Mouse (Mus musculus): ENCODE data around the gene Gap43. TPM values are rescaled to one million over a fixed set of nuclear protein-coding genes. Genes with fewer than 3 reads are reported as not detected.
"Not testable (repeated sequence)": the region's sequence is repeated elsewhere in the genome, so short reads cannot be mapped to it uniquely, and the experiment has no call there.

Gene Gap43
- 337 and 448 TPM in 2 replicates for polyA plus RNA-seq (2012; rRNA removed)

DNA sequence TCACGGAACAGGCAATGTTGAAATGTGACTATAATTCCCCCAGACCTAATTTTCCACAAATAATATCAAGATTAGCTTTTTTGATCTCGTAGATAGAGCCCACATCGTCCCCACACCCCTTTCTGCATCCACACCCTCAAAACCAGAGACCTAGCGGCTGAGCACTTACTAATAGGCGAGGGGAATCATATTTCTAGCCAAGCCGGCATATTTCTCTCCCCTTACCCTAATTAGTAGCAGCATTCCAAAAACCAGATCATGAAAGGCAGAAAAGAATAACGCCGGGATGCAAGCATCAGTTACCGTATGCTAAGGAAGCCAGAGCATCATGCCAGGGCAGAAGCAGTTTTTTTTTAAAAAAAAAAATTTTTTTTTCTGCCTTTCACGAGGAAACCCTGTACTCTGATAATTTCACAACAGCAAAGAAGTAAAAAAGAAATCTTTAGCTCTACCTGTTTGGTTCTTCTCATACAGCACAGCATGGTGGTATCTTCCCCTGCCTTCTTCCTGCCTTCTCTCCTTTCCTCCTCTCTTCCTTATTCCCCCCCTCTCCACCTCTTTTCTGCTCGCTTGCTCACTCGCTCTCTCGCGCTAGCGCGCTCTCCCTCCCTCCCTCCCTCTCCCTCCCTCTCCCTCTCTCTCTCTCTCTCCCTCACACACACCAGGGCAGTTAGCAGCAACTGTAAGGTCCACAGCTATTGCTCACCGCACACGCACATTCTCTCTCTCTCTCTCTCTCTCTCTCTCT lies at the start of gene Gap43:
Gene Gap43, minus strand, starts transcription at position 631 of the 748 bp plus-strand sequence.
- DNase-seq (ENCODE audit: extremely low spot score in 1 of 2, low spot score in 1 of 2), result peak in 1 of 2 experiments; percentile 45

DNA sequence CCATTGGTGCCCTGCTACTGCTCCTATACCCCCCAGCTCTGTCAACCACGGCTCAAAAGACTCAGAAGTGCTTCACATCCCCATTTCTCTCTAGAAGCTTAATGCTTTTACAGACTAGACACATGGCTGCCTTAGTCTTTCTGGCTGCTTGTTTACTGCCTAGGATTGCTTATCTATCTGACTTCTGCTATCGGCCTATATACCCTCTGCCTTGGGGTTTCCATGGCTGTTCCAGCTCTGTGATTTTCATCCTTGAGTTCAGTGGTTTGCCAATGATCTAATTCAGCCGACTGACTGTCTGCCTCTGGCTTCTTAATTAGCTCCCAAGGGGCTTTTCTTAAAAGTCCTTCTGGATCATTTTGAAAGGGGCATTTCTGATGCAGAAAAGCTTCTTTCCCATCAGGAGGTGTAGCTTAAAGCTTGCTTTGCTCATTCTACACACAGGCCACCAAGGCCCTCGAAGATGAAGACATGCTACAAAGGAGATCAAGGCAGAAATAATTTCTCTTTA lies 40.9 kb upstream of the Gap43 start:
- DNase-seq (ENCODE audit: extremely low spot score in 1 of 2, low spot score in 1 of 2), result no peak

DNA sequence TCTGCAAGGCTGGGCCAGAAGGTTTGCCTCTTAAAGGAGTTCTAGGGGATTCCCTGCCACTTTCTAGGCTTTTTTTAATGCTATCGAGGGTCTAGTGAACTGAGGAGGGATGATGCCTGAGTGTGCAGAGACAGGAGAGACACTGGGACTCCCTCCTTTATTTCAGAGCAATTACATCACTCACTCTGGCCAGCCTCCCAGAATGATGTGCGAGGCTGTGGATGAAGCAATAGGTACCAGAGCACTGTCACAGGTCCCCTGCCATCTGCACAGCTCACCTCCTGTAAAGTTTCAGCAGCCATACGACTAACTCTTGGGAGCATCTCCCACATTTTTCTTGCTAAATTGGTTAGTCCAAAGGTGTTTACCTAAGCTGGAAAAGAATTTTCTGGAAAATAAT lies 40.2 kb upstream of the Gap43 start:
- no peak for DNase-seq (ENCODE audit: extremely low spot score in 1 of 2, low spot score in 1 of 2)

DNA sequence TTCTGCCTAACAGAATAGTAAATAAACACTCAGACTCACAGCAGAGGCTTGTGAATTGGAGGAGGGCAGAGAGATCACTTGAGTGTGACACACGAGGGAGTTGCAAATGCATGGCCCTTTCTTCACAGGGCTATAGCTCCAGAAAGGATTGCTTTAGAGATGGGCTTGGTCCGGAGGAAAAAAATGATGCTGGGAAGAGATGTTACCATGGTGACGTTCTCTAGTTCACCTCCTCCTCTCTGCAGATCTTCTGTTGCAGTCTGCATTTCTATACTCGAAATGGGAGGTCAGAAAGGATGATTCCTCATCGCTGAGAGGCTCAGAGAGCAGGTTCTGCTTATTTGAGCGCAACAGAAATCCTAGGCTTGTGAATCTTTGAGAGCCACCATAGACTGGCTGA lies 29.7 kb upstream of the Gap43 start:
- DNase-seq (ENCODE audit: extremely low spot score in 1 of 2, low spot score in 1 of 2), result peak; percentile 25 to 52

DNA sequence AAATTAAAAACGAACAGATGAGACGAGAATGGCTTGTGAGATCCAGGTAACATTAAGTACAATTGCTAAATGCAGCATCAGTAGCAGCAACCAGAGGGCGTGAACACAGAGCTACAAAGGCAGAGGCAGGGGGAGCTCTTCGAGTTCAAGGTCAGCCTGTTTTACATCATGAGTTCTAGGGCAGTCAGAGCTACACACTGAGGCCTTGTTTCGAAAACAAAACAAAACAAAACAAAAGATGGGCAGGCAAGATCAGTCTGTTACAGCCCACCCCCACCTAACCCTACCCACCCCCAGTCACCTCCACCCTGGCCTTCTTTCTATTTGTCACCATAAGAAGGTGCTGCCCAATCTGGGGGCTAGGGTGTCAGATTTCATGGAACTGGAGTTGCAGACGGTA lies 28.9 kb upstream of the Gap43 start:
- DNase-seq (ENCODE audit: extremely low spot score in 1 of 2, low spot score in 1 of 2), result no peak

DNA sequence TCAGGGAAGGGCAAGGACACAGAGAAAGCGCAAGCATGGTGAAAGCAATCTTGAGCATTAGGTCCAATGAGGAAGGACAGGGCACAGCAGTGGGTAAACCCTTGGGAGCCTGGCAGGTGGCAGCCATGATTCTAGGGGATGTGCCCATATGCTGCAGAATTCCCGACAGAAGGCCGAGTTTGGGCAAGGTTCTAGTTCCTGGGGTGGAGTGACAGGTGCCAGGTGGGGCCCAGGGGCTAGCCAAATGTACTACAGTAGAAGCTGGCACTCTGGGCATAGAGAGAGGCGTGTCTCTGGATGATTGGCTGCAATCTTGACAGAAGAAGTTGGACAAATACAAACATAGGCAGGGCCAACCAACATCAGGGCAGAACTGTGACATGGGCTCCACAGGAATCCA lies 19.6 kb upstream of the Gap43 start:
- DNase-seq (ENCODE audit: extremely low spot score in 1 of 2, low spot score in 1 of 2), result no peak

DNA sequence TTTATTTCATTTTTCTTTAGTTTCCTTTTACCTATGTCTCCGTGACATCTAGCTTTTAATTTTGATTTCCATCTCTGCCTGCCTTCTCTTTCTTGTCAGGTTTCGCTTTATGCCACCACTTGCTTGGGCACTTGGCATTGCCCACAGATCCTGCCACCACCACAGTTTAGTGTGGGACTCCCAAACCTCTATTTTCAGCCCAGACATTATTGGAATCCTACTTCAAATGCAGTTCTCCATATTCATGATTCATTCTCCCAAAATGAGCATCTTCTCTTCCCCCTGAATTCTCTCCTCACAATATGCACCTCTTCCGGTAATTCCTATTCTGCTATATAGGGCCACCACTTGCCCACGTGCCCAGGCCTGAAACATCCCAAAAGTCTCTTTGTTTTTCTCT lies 17.6 kb upstream of the Gap43 start:
- peak in 1 of 2 experiments; percentile 35 for DNase-seq (ENCODE audit: extremely low spot score in 1 of 2, low spot score in 1 of 2)

DNA sequence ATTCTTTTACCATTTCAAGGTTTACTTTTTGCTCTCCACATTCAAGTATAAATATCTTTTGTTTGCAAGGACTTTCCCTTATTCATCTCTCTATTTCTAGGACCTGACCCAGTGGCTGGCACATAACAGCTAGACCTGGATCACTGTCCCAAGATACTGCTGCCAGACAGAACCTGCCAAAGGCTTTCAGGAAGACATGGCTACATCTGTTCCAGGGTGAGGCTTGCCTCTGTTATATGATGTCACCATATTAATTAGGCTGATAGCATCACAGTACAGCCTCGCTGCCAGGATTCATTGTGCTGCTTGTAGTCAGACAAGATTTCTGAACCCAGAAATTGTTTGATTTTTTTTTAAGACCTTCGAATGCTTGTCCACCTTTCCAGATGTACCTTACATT lies 9.6 kb upstream of the Gap43 start:
- DNase-seq (ENCODE audit: extremely low spot score in 1 of 2, low spot score in 1 of 2), result no peak

DNA sequence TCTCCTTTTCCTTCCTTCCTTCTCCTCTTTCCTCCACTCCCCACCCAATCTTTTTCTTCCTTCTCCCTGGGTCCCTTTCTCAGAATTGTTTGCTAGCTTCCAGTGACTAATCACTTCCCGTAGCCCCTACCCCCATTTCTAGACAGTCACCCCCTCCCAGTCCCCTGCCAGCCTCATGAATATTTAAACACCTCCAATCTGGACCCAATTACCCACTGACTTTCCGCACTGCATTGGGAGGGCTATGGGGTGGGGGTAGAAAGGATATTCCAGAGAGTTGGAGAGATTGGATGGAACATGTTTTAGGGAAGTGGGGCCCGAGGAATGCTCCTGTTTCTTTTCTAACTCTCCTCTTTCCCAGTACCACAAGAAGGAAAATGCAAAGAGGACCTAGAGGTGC lies 414 bp upstream of the Gap43 start:
- DNase-seq (ENCODE audit: extremely low spot score in 1 of 2, low spot score in 1 of 2), result not testable (repeated sequence)

DNA sequence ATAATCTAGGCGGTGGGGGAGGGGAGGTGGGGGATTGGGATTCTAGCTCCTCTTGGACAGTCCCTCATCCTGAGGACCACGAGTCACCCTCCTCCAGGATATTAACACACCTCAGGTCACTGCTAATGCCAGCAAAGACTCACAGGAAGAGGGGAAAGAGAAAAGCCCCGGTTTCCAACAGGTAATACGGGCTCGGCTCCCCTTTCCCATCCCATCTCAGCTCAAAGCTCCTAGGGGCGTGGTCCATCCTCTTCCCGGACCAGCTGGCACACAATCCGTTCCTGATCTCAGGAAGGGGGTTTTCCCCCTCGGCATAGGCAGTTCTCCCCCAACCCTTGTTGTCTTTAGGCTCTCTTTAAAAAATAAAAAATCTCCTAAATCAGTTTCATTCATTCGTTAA lies 939 bp downstream of the Gap43 start:
- DNase-seq (ENCODE audit: extremely low spot score in 1 of 2, low spot score in 1 of 2), result peak in 1 of 2 experiments; percentile 44

DNA sequence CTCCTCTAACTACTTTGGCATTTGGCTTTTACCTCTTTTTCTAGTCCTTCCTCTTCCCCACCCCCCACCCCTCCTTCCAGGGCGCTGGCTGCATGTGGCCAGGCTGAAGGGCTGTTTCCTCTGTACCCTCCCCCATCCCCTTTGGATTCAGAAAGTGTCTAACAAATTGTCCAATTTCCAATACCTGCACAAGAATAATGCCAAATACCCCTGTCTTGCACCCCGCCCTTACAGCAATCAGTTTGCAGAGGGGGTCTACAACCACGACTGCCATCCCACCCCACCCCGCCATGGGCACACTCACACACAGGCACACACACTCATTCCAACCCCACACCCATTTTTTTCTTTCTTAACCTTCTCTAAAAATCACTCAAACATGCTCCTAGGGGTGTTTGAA lies 1.5 kb downstream of the Gap43 start:
- DNase-seq (ENCODE audit: extremely low spot score in 1 of 2, low spot score in 1 of 2), result no peak

DNA sequence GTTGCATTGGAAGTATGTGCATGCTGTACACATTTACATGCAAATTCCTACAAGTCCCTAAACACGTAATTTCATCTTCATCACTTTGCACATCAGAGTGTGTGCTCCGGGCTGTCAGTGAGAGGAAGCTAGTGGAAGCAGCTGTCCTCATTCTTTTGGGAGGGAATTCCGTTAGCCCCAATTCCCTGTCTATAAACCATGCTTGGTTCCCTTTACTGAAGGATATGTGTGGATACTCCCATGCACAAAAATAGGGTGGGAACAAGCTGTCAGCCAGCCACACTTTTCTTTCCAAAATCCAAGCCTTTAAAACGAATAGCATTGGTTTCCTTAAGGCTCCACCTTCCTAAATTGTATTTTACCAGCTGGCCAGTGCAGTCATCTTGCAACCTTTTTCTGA lies 2.1 kb downstream of the Gap43 start:
- peak in 1 of 2 experiments; percentile 53 for DNase-seq (ENCODE audit: extremely low spot score in 1 of 2, low spot score in 1 of 2)

DNA sequence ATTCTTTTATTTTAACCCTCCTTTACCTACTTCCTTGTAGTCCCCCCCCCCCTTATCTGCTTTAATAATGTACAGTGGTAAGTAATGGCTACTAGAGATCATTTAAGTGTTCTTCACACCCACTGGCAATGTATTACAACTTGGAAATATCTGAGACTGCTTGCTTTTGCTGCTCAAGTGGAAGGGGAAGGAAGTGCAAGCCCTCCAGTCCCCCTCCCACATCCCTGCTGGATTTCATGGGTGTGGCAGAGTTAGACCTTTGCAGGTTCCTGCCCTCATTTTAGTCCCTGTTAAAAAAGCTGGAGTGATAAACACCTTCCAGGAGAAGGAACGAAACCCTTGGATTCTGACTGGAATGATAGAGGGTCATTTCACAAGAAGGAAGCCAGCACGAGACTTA lies 2.8 kb downstream of the Gap43 start:
- DNase-seq (ENCODE audit: extremely low spot score in 1 of 2, low spot score in 1 of 2), result no peak

DNA sequence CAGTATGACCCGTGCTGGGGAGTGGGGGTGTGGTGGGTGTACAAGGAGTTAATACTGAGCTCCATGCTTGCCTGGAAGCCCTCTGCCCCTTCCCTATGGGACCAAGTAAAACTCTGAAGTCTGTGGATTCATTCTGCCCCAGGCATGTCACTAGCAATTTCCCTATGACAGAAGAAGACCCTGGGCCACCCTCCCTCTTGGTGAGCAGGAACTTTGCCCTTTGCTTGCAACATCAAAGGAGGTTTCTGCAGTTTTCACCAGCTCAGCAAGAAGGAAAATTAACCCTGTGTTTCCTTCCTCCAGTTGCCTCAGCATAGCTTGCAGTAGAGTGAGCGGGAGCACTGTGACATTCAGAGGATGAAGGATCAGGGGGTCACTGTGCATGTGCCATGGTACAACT lies 3.8 kb downstream of the Gap43 start:
- DNase-seq (ENCODE audit: extremely low spot score in 1 of 2, low spot score in 1 of 2), result no peak

DNA sequence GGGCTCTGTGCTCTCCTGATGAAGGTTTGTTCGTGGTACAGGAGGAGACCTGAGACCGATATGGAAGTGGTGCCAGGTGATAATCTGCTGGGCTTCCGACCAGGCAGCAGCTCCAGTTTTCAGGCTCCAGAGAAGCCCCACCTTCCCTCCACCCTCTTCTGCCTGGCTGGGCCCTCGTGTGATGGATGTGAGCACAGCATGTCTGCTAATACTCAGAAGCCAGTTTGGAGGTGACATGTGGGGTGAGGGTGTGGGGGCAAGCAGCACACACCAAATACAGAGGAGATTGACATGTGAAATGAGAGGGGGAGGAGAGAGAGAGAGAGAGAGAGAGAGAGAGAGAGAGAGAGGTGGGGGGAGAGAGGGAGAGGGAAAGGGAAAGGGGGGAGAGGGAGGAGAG lies 8.1 kb downstream of the Gap43 start:
- no peak for DNase-seq (ENCODE audit: extremely low spot score in 1 of 2, low spot score in 1 of 2)

DNA sequence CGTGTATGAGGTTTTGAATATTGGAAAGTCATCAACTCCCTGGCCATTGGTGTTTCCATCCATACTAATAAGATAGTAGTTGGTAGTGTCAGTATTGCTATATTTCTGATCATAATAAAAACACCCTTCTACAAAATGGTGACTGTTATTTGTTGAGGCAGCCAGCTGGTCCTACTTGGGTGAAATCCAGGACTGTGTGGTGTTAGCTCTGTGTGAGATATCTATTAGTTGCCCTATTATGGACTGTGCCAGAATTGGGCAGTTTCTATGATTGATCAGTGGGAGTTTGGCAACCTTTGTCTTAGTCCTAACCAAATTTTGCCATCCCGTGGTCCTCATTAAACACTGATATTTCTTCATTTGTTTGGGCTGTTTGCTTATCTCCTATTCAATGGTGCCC lies 14.3 kb downstream of the Gap43 start:
- no peak for DNase-seq (ENCODE audit: extremely low spot score in 1 of 2, low spot score in 1 of 2)

DNA sequence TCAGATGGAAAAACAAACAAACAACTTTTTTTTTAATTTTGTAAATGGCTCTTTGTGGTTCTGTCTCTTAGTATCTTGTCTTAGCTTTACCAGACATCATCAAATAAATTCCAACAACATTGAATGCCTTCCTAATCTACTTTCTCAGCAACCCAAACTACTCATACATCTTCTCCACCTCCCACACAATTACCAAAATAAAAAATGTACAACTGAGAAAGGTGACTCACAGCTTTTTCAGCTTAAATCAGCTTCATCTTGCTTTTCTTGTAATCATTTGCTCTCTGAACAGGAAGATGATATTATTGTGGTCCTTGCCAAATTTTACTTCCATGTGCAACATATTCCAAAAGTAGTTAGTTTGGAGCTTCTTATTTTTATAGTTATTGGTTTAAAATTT lies 14.9 kb downstream of the Gap43 start:
- DNase-seq (ENCODE audit: extremely low spot score in 1 of 2, low spot score in 1 of 2), result peak; percentile 36 to 58

DNA sequence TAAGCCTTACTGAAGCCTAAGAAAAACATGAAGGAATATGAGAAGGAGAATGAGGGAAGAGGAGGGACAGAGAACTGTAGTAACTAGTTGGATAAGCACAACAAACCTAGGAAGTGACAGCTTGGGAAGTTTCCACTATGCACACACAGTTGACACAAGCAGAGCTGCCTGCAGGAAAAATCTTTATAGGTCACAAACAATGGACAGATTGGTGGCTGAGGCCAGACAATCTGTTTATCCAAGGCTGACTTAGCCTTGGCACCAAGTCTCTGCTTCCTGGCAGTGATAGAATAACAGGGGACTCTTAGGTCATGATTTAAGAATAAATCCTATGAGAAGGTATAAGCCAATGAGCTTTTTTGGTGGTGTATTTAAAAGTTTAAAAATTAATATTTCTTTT lies 20.6 kb downstream of the Gap43 start:
- no peak for DNase-seq (ENCODE audit: extremely low spot score in 1 of 2, low spot score in 1 of 2)

DNA sequence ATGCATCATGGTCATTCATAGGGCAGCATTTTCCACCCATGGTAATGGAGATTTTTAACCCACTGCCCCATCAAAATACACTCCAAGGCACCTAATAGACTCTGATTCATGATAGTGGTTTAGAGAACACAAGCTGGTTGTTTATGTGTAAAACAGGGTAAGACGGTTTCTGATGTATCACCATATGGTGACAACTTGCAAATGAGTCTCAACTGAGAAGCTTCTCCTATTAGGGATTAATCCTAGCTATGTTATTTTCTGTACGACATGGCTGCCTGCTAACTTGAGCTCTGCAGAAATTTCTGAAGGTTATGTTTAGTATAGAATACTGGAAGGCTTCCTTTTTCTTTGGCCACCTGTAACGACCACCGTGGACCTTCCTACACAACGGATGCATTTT lies 21.1 kb downstream of the Gap43 start:
- DNase-seq (ENCODE audit: extremely low spot score in 1 of 2, low spot score in 1 of 2), result no peak

DNA sequence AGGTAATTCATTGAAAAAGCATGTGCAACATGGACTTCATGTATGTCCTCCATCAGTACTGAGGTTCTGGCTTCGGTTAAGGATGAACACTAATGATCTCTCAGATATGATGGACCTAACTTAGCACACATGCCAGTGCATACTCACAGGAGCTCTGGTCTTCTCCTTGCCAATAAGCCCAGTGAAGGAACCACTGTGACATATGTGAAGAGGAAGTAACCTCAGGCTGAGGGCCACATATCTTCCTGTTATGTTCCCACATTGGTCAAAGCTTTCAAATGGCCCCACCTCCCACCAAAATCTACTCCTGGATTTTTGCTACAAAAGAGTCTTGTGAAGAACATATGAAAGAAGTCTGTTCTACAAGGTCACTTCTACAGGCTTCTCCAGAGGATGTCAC lies 28.3 kb downstream of the Gap43 start:
- no peak for DNase-seq (ENCODE audit: extremely low spot score in 1 of 2, low spot score in 1 of 2)

DNA sequence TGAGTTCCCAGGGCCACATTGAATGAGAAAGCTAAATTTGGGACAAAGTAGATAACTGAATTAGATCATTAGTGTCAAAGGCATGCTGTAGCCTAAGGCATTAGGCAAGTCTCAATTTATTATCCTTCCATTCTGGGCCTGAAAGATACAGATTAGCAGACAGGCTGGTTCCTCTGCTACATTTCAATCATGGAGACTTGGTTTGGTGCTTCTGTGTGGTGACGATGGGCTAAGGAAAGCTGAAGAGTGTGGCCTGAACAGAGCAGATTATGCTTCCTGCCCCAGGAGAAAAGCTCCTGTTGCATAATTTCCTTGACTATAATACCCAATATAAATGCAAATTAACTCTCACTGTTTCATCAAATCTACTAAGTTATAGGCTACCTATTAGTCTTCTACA lies 31.7 kb downstream of the Gap43 start:
- no peak for DNase-seq (ENCODE audit: extremely low spot score in 1 of 2, low spot score in 1 of 2)

DNA sequence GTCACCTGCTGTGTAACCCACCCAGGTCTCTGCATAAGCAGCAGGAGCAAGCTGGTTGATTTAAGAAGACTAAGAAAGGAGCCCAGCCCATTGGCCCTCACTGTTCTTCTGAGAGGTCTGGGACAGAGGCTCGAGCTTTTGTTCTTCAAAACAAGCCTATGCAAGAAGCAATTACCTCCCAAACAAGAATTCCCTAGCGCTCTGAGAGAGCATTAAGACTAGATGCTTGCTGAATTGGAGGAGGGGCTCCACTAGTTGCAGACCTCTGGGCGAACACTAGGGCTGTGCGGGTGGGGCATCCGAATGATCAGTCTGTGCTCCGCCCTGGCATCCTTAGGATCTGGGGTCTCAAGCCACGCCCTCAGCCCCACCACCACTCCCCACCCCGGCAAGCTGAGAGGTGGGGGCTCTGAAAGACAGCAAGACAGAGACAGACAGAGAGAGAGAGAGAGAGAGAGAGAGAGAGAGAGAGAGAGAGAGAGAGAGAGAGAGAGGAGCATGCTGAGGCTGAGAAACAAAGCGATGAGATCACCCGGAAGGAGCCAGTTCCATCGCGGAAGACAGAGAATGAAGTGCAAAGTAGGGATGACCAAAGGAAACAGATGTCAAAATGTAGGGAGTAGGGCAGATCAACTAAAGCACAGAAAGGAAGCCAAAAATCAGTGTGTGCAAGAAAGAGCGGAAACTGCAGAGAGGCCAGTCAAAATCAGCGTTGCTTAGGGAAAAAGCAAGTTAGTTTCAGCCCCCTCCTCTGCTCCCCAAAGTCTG lies 34.3 kb downstream of the Gap43 start:
- no peak for DNase-seq (ENCODE audit: extremely low spot score in 1 of 2, low spot score in 1 of 2)
